Mouse (Mus musculus) spleen, adult 12 weeks (tissue): Measurements from ENCODE around the gene Phospho2.
A peak's percentile ranks its signal among the peaks of the same experiment; 100 is the strongest.
"Not testable (repeated sequence)": the region's sequence is repeated elsewhere in the genome, so short reads cannot be mapped to it uniquely, and the experiment has no call there.

ENCODE experiments used
- DNase-seq: peaks from one replicate; pipeline ENCODE4 v3.0.0; 2022; ENCODE audit warnings: low spot score

Phospho2 gene

DNA sequence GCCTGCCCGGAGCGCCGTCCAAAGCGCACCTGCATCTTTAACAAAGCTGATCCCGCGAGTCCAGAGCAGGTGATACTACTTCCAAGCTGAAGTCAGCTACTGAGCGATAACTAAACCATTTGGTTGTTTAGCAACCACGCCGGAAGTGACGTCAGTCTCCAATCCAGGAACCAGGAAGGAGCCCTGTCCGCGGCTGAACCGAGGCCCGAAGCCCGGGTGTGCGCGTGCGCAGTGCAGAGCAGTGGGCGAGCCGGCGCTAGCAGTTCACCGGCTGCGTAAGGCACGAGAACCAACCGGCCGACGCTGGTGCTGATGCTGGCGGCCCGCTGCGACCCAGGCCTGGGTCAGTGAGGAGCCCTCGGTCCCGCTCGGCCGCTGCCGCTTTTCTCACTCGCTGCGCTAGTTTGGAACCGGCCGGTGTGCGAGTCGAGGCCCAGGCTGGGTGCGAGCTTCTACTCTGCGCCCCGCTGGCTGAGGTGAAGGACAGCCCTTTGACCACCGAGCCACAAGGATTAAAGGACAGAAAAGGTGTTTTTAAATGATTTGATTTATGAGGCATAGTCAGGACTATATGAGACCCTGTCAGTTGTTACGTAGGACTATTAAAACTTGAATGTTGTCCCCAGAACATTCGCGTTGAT, at the start of gene Phospho2, which contains the start of gene Ccdc173:
Gene Phospho2, plus strand, starts transcription at position 195 of the 641 bp plus-strand sequence.
Gene Ccdc173, minus strand, starts transcription at position 147 of the 641 bp plus-strand sequence.
- DNase-seq: peak; percentile 96

DNA sequence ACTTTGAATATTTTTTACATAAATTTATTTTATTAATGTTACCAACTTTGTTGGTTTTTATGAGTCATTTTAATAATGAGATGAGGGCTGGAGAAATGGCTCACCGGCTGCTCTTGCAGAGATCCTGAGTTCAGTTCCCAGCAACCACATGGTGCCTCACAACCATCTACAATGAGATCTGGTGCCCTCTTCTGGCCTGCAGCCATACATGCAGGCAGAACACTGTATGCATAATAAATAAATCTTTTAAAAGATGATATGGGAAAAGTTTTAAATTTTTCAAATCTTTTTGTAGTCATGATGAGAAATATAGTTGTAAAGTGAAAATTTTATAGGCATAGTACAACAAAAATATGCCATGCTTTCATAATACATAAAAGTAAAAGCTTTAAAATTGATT, 44.3 kb upstream of the Phospho2 start:
- DNase-seq: no peak

DNA sequence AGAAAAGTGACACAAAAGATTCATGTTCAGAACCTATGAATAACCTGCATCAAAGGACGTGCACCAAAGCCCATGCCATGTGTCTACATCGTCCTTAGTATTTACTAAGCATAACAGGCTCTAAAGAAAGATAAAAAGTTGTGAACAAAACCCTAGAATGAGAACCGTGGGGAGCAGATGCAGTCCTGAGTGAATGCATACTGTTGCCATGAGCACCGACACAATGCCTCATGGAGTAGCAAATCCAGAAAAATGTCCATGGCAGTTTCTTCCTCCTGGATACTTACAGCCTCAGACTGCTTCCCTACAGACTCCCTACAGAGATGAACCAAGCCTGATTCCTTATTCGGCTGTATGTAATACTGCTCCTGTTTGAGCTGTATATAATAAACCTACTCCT, 28.4 kb upstream of the Phospho2 start:
- DNase-seq: no peak

DNA sequence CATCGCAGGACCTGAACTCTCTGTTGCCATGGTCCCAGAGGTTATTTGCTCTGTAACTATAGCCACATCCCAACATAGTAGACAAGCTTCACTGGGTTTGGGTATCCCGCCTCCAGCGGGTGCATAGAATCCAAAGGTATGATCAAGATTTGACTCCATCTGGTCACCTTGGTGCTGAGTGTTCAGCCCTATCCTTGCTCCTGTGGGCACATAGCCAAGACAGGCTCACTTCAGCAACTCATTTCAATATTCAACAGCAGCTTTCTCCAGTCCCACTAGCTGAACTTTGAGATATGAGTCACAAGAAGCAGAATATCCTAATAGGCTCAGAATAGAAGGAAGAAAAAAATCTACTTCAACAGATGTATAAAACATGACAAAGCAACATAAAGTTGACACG, 26.1 kb upstream of the Phospho2 start:
- no peak for DNase-seq

GRCm38 (mm10) chr2:69764716-69765115, 24.7 kb upstream of the Phospho2 start:
- no peak for DNase-seq

DNA sequence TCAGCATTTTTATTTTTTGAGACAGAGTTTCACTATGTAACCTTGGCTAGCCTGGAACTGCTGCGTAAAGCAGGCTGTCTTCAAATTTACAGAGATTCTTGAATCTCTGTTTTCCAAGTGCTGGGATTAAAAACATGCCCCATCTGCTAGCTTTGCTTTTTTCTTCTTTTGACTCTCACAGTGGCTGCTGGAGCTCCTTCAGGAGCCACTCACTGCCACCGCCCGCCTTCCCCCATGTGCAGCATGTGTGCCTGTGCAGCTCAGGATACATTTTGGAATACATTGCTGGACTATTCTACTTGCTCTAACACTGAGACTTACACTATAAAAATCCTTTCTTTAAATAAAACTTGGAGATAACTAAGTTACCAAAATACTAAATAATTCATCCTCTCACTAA, 16.1 kb upstream of the Phospho2 start:
- DNase-seq: no peak

DNA sequence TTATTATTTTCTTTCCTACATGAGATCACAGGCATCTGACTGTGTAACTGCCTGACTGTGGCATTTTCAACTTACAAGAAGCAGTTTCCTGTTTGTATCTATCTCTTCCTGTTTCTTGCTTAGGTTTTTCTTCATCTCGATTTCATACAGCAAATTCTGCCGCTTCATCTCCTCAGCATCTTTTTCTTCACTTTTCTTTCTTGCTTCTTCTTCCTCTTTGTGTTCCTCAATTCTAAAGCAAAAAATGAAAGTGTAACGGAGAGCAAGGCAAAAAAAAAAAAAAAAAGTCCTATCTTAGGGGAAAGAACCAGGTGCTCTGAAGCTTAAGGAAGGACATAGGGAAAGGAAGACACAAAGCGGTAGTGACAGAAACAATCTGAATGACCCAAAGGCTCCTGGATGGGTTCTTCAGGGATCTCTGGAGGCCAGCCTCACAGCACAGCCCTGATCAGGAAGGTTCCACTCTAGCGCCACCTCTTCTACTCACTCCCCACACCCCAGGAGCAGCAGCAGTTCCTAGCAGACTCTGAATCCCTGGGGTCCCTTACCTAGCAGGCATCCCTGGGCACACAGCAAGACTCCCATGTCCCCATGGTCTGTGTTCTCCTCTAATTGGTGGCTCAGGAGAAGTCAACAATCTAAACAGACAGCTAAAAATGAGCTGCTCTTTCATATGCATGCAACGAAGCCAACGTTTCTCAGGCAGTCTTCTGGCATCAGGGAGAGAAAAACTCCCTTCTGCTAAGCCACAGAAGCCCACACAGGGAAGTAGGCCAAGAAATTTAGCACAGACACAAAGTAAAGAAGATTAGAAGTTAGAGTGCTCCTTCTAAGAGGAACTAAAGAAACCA, 11.2 kb upstream of the Phospho2 start:
- DNase-seq: no peak

GRCm38 (mm10) chr2:69778836-69779177, 10.6 kb upstream of the Phospho2 start:
- no peak for DNase-seq

GRCm38 (mm10) chr2:69788974-69789373, 449 bp upstream of the Phospho2 start:
- no peak for DNase-seq

- DNase-seq: peak; percentile 85
Measured at GRCm38 (mm10) chr2:69790285-69790684, 862 bp downstream of the Phospho2 start.

DNA sequence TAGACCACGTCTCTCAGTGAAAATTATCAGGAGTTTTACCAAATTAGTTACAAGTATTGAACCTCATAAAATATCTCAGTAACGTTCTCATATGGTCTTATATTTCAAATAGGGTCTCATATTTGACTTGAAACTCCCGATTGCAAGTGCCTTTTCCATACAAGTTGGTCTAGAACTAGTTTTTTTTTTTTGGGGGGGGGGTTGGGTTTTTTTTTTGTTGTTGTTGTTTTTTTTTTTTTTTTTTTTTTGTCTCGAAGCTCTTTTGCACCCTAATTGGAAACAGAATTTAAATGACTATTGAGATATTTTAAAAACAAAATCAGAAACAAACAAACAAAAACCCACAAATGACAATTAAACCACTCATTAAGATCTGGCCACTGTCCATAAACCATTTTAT, 1.3 kb downstream of the Phospho2 start:
- no peak for DNase-seq

DNA sequence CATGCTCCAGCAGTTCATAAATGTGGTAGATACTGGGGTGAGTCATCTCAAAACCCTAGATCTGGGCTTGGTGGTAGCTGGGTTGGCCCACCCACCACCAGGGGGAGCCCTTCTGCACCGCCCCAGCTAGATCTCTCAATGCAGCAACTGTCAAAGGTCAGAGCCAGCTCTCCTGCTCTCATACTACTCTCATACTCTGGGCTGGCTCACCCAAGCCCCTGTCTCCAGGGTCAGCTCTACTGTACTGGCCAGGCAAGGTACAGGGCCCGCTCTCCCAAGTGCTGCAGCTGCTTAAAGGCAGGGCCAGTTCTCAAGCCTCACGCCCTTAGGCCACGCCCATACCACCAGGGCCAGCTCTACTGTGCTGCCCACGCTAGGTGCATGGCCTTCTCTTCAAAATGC, 13.5 kb downstream of the Phospho2 start:
- peak; percentile 81 for DNase-seq

- DNase-seq: no peak
Measured at GRCm38 (mm10) chr2:69803756-69804155, 14.3 kb downstream of the Phospho2 start.

DNA sequence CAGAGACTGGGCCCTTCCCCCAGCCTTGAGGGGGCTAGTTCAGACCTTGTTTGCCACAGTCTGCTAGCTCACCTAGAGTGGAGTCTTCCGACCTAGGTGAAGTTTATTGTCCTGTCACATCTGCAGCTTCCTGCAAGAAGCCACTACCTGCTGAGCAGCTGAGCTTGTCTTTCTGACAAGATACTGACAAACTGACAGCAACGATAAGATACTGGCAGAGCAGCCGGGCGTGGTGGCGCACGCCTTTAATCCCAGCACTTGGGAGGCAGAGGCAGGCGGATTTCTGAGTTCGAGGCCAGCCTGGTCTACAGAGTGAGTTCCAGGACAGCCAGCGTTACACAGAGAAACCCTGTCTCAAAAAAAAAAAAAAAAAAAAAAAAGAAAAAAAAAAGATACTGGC, 15.2 kb downstream of the Phospho2 start:
- not testable (repeated sequence) for DNase-seq

- DNase-seq: no peak
Measured at GRCm38 (mm10) chr2:69810169-69810568, 20.7 kb downstream of the Phospho2 start.

GRCm38 (mm10) chr2:69811349-69811748, 21.9 kb downstream of the Phospho2 start:
- DNase-seq: not testable (repeated sequence)

DNA sequence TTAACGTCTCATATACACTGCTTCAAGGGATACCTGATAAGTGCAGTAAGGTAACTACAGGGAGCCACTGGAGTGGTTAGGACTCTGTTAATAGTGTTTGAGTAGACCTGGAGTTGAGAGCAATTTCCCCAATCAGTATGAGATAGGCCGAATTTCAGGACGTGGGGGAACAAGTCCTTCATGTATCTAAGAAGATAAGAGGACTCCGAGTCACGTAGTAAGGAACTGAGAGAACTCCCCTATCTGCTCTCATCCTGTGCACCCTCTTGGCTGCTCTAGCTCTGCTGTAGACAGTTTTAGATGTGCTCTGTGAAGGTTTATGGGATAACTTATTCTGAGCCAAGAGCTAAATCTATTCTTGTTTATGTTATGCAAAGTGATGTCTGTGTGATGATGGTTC, 27.2 kb downstream of the Phospho2 start:
- DNase-seq: no peak

DNA sequence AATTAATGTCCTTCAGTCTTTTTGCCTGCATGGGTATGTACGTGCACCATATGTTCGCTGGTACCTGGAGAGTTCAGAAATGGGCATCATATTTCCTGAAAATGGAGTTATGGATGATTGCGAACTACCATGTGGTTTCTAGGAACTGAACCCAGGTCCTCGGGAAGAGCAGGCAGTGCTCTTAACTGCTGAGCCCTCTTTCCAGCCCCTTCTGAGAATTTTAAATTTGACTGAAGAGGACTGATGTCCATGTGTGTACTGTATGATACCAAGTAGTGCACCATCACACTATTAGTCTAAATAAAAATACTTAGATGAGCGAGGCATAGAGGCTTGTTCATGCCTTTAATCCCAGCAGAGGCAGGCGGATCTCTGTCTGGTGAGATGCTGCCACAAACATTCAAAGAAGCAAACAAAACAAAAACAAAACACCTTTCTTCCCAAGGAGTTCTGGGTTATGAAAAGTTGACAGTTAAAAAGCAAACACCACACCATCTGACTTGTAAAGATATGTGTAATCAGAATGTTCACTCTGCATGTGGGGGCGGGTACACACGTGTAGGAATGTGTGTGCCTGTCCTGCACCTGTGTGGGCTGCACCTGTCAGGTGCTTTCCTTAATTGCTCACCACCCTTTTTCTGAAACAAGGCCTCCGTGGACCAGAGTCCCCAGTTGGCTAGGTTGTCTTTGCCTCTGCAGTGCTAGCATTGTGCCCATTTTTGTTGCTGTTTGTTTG, 29.1 kb downstream of the Phospho2 start:
- DNase-seq: peak; percentile 11

- DNase-seq: no peak
Measured at GRCm38 (mm10) chr2:69820201-69820600, 30.8 kb downstream of the Phospho2 start.

DNA sequence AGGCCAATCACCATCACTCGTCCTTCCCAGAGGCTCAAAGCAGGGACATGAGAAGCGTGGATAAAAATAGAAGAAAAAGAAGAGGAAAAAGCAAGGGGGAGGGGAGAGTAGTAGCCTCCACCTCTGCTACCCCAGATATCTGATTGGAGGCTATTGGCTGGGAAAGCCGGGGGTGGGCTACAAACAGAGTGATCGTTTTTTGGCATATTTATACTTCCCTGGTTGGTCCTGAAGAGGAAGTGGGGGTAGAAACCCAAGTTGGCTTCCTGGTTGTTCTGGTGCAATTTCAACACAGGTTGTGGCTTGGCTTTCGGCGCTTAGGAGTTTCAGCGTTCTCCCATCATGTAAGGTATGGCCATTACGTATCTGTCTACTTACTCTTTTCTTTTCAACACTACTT, 32.3 kb downstream of the Phospho2 start, which contains the start of gene Klhl23:
Gene Klhl23, plus strand, starts transcription at position 234 of the 400 bp plus-strand sequence.
- no peak for DNase-seq

DNA sequence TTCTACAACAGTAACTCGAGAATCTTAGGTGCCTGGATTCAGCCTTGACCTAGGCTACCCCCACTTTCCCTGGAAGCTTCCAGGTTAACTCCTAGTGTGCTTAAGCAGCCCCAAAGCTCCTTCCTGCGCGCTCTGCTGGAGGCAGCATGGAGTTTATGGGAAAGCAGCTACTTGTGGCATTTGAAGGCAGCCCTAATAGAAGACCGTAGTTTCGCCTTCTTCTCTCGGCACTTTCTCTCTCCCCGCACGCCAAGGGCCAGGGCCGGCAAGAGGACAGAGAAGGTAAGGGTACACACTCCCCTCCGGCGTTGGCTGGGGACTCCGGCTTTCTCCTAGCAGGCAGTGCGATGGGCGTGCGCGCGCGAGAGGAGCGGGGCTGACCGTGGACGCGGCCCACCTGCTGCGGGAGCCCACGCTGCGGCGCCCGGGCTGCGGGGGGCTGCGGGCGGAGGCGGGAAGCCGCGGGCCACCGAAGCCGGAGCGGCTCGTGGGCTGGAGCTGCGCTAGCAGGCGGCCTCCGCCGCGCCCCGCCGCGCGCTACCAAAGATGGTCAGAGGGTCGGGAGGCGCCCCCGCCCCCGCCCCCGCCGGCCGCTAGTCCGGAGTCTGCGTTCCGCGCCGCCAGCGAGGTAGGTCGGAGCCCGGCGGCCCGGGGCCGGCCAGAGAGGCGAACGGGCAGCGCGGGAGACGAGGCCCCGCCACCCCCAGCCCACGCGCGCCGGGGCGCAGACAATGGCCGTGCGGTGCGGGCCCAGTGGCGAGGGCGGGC, 33.1 kb downstream of the Phospho2 start:
- DNase-seq: peak; percentile 32

GRCm38 (mm10) chr2:69823129-69823677, 33.8 kb downstream of the Phospho2 start:
- DNase-seq: peak; percentile 19
